Mouse (Mus musculus) adrenal gland, postnatal 4 days (tissue): ENCODE results near the gene She. TPM values are rescaled to one million over a fixed set of nuclear protein-coding genes. Genes with fewer than 3 reads are reported as not detected.
"Not testable (repeated sequence)": the region's sequence is repeated elsewhere in the genome, so short reads cannot be mapped to it uniquely, and the experiment has no call there.

Experiments used
- DNase-seq, 2 experiments: peaks; one replicate each; pipeline ENCODE4 v3.0.0; 2021 to 2022; ENCODE audit warnings: low spot score in 2 of 2, mixed read lengths in 2 of 2
- total RNA-seq, 2 experiments: library from RNA; stranded (reverse); gene quantifications; 2 replicates each; pipeline ENCODE4 v1.2.3; 2021

Gene She
- total RNA-seq, 2 experiments from 2014 or later, result 16.2 to 16.9 TPM

- DNase-seq, result peak in 1 of 2 experiments; percentile 39
Measured at GRCm38 (mm10) chr3:89861070-89861469, 29.9 kb downstream of the She start.

- no peak for DNase-seq
Measured at GRCm38 (mm10) chr3:89862182-89862761, 31.1 kb downstream of the She start.

- DNase-seq, result not testable (repeated sequence)
Measured at GRCm38 (mm10) chr3:89863276-89863675, 32.1 kb downstream of the She start.

GRCm38 (mm10) chr3:89863716-89864509 lies 32.7 kb downstream of the She start:
- DNase-seq, result no peak

GRCm38 (mm10) chr3:89865020-89865419 lies 33.9 kb downstream of the She start:
- DNase-seq, result no peak

- DNase-seq, result no peak
Measured at GRCm38 (mm10) chr3:89865764-89866163, 34.6 kb downstream of the She start.

- no peak for DNase-seq
Measured at GRCm38 (mm10) chr3:89867651-89868050, 36.5 kb downstream of the She start.

GRCm38 (mm10) chr3:89868357-89868756 lies 37.2 kb downstream of the She start:
- no peak for DNase-seq

- DNase-seq, result no peak
Measured at GRCm38 (mm10) chr3:89868956-89869355, 37.8 kb downstream of the She start.

GRCm38 (mm10) chr3:89869556-89869955 lies 38.4 kb downstream of the She start:
- no peak for DNase-seq

GRCm38 (mm10) chr3:89870472-89871271 lies 39.5 kb downstream of the She start:
- DNase-seq, result no peak

GRCm38 (mm10) chr3:89871339-89871914 lies 40.3 kb downstream of the She start:
- DNase-seq, result no peak

GRCm38 (mm10) chr3:89872209-89872608 lies 41.0 kb downstream of the She start:
- no peak for DNase-seq

GRCm38 (mm10) chr3:89872684-89873083 lies 41.5 kb downstream of the She start:
- DNase-seq, result no peak

- DNase-seq, result no peak
Measured at GRCm38 (mm10) chr3:89874076-89874475, 42.9 kb downstream of the She start.

- DNase-seq, result no peak
Measured at GRCm38 (mm10) chr3:89875021-89875420, 43.9 kb downstream of the She start.

GRCm38 (mm10) chr3:89875781-89876180 lies 44.6 kb downstream of the She start:
- no peak for DNase-seq

GRCm38 (mm10) chr3:89876469-89876868 lies 45.3 kb downstream of the She start:
- no peak for DNase-seq

- DNase-seq, result no peak
Measured at GRCm38 (mm10) chr3:89877129-89877528, 46.0 kb downstream of the She start.

- no peak for DNase-seq
Measured at GRCm38 (mm10) chr3:89878456-89878855, 47.3 kb downstream of the She start.

- DNase-seq, result no peak
Measured at GRCm38 (mm10) chr3:89879326-89879725, 48.2 kb downstream of the She start.
